Mouse (Mus musculus) thymus, postnatal 36 days (tissue): ENCODE data around the gene Armh1.
A peak's percentile ranks its signal among the peaks of the same experiment; 100 is the strongest.
"Not testable (repeated sequence)": the region's sequence is repeated elsewhere in the genome, so short reads cannot be mapped to it uniquely, and the experiment has no call there.

Experiments used
- DNase-seq, 2 experiments: peaks; one replicate each; pipeline ENCODE4 v3.0.0; 2022; ENCODE audit warnings: mixed read lengths in 2 of 2

The Armh1 gene

GRCm38 (mm10) chr4:117218517-117219219 is 33.3 kb downstream of the Armh1 start:
- DNase-seq, result peak; percentile 37 to 57

- DNase-seq, result no peak
Measured at GRCm38 (mm10) chr4:117217029-117217428, 34.9 kb downstream of the Armh1 start.

GRCm38 (mm10) chr4:117214250-117214649 is 37.7 kb downstream of the Armh1 start:
- DNase-seq, result no peak

GRCm38 (mm10) chr4:117210147-117211074 is 41.5 kb downstream of the Armh1 start:
- DNase-seq, result peak; percentile 81 to 83

- DNase-seq, result no peak
Measured at GRCm38 (mm10) chr4:117209592-117209991, 42.3 kb downstream of the Armh1 start.

GRCm38 (mm10) chr4:117202992-117203354 is 49.0 kb downstream of the Armh1 start:
- DNase-seq, result no peak

- peak; percentile 24 to 27 for DNase-seq
Measured at GRCm38 (mm10) chr4:117202046-117202991, 49.6 kb downstream of the Armh1 start.

- no peak for DNase-seq
Measured at GRCm38 (mm10) chr4:117191804-117192203, 60.1 kb downstream of the Armh1 start.

GRCm38 (mm10) chr4:117190660-117191059 is 61.3 kb downstream of the Armh1 start:
- no peak for DNase-seq

GRCm38 (mm10) chr4:117189856-117190543 is 61.9 kb downstream of the Armh1 start:
- DNase-seq, result peak in 1 of 2 experiments; percentile 6

- DNase-seq, result peak; percentile 81 to 82
Measured at GRCm38 (mm10) chr4:117189382-117189855, 62.5 kb downstream of the Armh1 start.

GRCm38 (mm10) chr4:117188969-117189368 is 63.0 kb downstream of the Armh1 start:
- no peak for DNase-seq

GRCm38 (mm10) chr4:117182759-117183096 is 69.2 kb downstream of the Armh1 start:
- not testable (repeated sequence) for DNase-seq

- peak; percentile 89 for DNase-seq
Measured at GRCm38 (mm10) chr4:117181863-117182758, 69.8 kb downstream of the Armh1 start, which contains the start of gene Kif2c. Gene Kif2c, minus strand, starts transcription at chr4:117182639.

GRCm38 (mm10) chr4:117169936-117170335 is 82.0 kb downstream of the Armh1 start:
- no peak for DNase-seq
